Mouse (Mus musculus) cortical plate, adult 2 months (tissue): ENCODE data around the gene Atp5d. TPM values are rescaled to one million over a fixed set of nuclear protein-coding genes. Genes with fewer than 3 reads are reported as not detected.

Source experiments
- H3K27ac ChIP-seq: fragments of 200-500 bp; 2 replicates; pipeline ENCODE4 v1.5.1; 2012; ENCODE audit warnings: low read length, control low read depth, inconsistent platforms; ENCODE audit not compliant: insufficient read depth
- H3K4me1 ChIP-seq: fragments of 200-500 bp; 2 replicates; pipeline ENCODE4 v1.6.1; 2011; ENCODE audit warnings: low read length; ENCODE audit not compliant: control insufficient read depth, insufficient read depth
- H3K4me3 ChIP-seq: fragments of 200-500 bp; 2 replicates; pipeline ENCODE4 v1.5.1; 2011; ENCODE audit warnings: mild to moderate bottlenecking, low read length, control low read depth; ENCODE audit not compliant: insufficient read depth
- CTCF ChIP-seq: fragments of 200-500 bp; IDR thresholded peaks from 2 replicates; pipeline ENCODE4 v1.5.1; 2011; ENCODE audit warnings: mild to moderate bottlenecking, control low read depth, low read length; ENCODE audit not compliant: insufficient read depth; ENCODE audit errors: extremely low read depth
- POLR2A ChIP-seq: fragments of 200-500 bp; IDR thresholded peaks from 2 replicates; pipeline ENCODE4 v1.6.1; 2011; ENCODE audit warnings: mild to moderate bottlenecking, low read length, control low read depth; ENCODE audit not compliant: insufficient read depth; ENCODE audit errors: extremely low read depth
- polyA plus RNA-seq: library from polyadenylated mRNA; depleted of rRNA; stranded (reverse); fragments of >200 nt; gene quantifications from 2 replicates; pipeline ENCODE4 v1.2.3, GENCODE M21; 2012; rRNA removed

The Atp5d gene
- polyA plus RNA-seq, 1 experiment = 641 TPM

DNA sequence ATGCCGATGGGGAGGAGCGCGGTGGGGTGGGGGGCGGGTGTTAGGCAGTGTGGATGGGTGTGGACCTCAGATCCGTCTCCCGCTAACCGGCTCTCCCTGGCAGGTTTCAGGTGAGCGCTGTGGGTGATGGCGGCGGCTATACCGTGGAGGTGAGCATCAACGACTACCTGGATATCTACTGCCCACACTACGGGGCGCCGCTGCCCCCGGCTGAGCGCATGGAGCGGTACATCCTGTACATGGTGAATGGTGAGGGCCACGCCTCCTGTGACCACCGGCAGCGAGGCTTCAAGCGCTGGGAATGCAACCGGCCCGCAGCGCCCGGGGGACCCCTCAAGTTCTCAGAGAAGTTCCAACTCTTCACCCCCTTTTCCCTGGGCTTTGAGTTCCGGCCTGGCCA lies 48.2 kb downstream of the Atp5d start:
- H3K4me1 ChIP-seq = no peaks in the 10 kb centered on the region
- TF ChIP-seq CTCF = no peak
- no peak for TF ChIP-seq POLR2A
- H3K4me3 ChIP-seq = no peak overlapping the region
- H3K27ac ChIP-seq = no peak overlapping the region

- no peak for TF ChIP-seq POLR2A
- no peak for TF ChIP-seq CTCF
- no peak overlapping the region for H3K4me3 ChIP-seq
- H3K4me1 ChIP-seq = no peaks in the 10 kb centered on the region
- H3K27ac ChIP-seq = no peak overlapping the region
Observed at GRCm38 (mm10) chr10:80187739-80188138, 49.3 kb downstream of the Atp5d start.

GRCm38 (mm10) chr10:80188453-80189024 lies 50.1 kb downstream of the Atp5d start:
- no peak overlapping the region for H3K27ac ChIP-seq

DNA sequence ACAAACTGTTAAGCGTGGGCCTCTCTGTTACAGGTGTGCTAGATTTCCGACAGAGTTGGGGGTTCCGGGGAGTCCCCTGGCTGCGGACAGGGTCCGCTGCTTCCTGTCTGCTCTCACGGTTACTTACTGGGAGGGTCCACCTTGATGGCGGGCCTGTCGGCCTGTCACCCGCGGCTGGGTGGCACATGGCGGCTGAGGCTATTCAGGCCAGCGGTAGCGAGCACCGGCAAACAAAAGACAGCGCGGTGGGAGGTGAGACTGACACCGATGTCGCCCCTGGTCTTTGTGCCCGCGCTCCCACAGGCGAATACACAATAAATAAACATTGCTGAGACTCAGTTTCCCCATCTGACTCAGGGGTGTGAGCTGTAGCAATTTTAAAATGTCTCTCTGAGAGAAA lies 51.6 kb downstream of the Atp5d start:
- TF ChIP-seq POLR2A (no peak), CTCF (no peak)
- H3K4me3 ChIP-seq = peak overlapping the region; percentile 32
- no peak overlapping the region for H3K27ac ChIP-seq
- H3K4me1 ChIP-seq = no peaks in the 10 kb centered on the region

More at GRCm38 (mm10) chr10:80188453-80189024, 50.1 kb downstream of the Atp5d start:
- H3K4me1 ChIP-seq = no peaks in the 10 kb centered on the region
- no peak overlapping the region for H3K4me3 ChIP-seq
- TF ChIP-seq POLR2A (no peak), CTCF (no peak)

DNA sequence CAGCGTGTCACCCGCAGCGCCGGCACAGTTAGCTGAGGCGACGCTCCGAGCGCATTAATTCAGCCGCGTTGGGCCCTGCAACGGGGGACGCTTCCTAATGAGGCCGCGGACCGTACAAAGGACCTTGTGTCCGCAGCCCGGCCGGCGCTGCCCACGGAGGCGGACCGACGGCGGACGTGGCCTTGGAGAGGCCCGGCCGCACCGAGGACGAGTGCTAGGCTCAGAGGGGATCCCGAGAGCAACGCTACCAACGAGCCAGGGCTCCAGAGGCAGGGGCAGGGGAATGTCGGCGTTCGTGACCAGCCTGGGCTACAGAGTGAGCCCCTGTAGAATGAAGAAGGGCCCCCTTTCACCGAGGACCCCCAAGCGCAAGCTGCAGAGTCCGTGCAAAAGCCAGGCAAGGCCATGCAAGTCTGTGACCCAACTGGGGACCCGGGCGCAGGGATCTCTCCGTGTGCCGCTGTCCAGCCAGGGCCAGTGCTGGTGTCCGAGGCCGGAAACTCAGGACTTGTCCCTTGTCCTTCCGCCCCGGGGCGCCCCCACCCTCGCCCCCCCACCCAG lies 52.1 kb downstream of the Atp5d start:
- Histone ChIP-seq H3K4me1 (no peaks in the 10 kb centered on the region), H3K27ac (0 out of 2 replicates have a peak overlapping the region, but pooled peaks have one; percentile 32), H3K4me3 (peak overlapping the region; percentile 32)
- TF ChIP-seq POLR2A (peak; percentile 44; the same call in 1 of the 2 replicates), CTCF (no peak)

GRCm38 (mm10) chr10:80193976-80194375 lies 55.5 kb downstream of the Atp5d start:
- H3K4me3 ChIP-seq = no peak overlapping the region
- no peaks in the 10 kb centered on the region for H3K4me1 ChIP-seq
- TF ChIP-seq CTCF (no peak), POLR2A (no peak)
- H3K27ac ChIP-seq = no peak overlapping the region

GRCm38 (mm10) chr10:80194441-80194840 lies 56.0 kb downstream of the Atp5d start:
- TF ChIP-seq CTCF = no peak
- TF ChIP-seq POLR2A = no peak
- Histone ChIP-seq H3K4me3 (no peak overlapping the region), H3K4me1 (no peaks in the 10 kb centered on the region), H3K27ac (no peak overlapping the region)

Other genes starting within 250 kb of the Atp5d start
- 0.40 and 1.6 TPM in 2 replicates for gene Cfd, start 247.8 kb upstream of the Atp5d start, polyA plus RNA-seq
- gene Med16, start 229.7 kb upstream of the Atp5d start, polyA plus RNA-seq = 64.8 and 68.2 TPM in 2 replicates
- not detected in 2 replicates for gene Gm26602, start 227.8 kb upstream of the Atp5d start, polyA plus RNA-seq
- 12.1 and 12.5 TPM in 2 replicates for gene Kiss1r, start 221.7 kb upstream of the Atp5d start, polyA plus RNA-seq
- 425 TPM in 2 replicates for gene R3hdm4, start 217.4 kb upstream of the Atp5d start, polyA plus RNA-seq
- gene Arid3a, start 211.6 kb upstream of the Atp5d start, polyA plus RNA-seq = 3.1 and 3.2 TPM in 2 replicates
- 60.9 and 63.2 TPM in 2 replicates for gene Wdr18, start 178.5 kb upstream of the Atp5d start, polyA plus RNA-seq
- gene Grin3b, start 167.9 kb upstream of the Atp5d start, polyA plus RNA-seq = 0.21 and 0.40 TPM in 2 replicates
- gene Tmem259, start 154.3 kb upstream of the Atp5d start, polyA plus RNA-seq = 168 and 183 TPM in 2 replicates
- 8.0 and 9.0 TPM in 2 replicates for gene Cnn2, start 150.0 kb upstream of the Atp5d start, polyA plus RNA-seq
- 10.9 and 11.5 TPM in 2 replicates for gene Abca7, start 142.1 kb upstream of the Atp5d start, polyA plus RNA-seq
- 6.6 and 7.2 TPM in 2 replicates for gene Arhgap45, start 122.0 kb upstream of the Atp5d start, polyA plus RNA-seq
- 236 and 245 TPM in 2 replicates for gene Polr2e, start 98.8 kb upstream of the Atp5d start, polyA plus RNA-seq
- 890 and 934 TPM in 2 replicates for gene Gpx4, start 91.5 kb upstream of the Atp5d start, polyA plus RNA-seq
- 22.9 and 24.4 TPM in 2 replicates for gene Sbno2, start 33.1 kb upstream of the Atp5d start, polyA plus RNA-seq
- 91.8 and 94.2 TPM in 2 replicates for gene Stk11, start 22.8 kb upstream of the Atp5d start, polyA plus RNA-seq
- gene Cbarp, start 2.2 kb downstream of the Atp5d start, polyA plus RNA-seq = 274 and 285 TPM in 2 replicates
- 26.6 and 33.8 TPM in 2 replicates for gene Midn, start 9.6 kb downstream of the Atp5d start, polyA plus RNA-seq
- 150 and 180 TPM in 2 replicates for gene Cirbp, start 27.4 kb downstream of the Atp5d start, polyA plus RNA-seq
- gene 1600002K03Rik, start 34.3 kb downstream of the Atp5d start, polyA plus RNA-seq = 13.1 and 13.9 TPM in 2 replicates
- 7.7 and 8.5 TPM in 2 replicates for gene Efna2, start 40.9 kb downstream of the Atp5d start, polyA plus RNA-seq
- 36.9 and 37.1 TPM in 2 replicates for gene Mum1, start 87.8 kb downstream of the Atp5d start, polyA plus RNA-seq
- gene Ndufs7, start 110.5 kb downstream of the Atp5d start, polyA plus RNA-seq = 417 and 424 TPM in 2 replicates
- 43.9 and 59.6 TPM in 2 replicates for gene Gamt, start 122.4 kb downstream of the Atp5d start, polyA plus RNA-seq
- 65.4 and 70.8 TPM in 2 replicates for gene Dazap1, start 122.9 kb downstream of the Atp5d start, polyA plus RNA-seq
- 2,242 and 2,263 TPM in 2 replicates for gene Rps15, start 153.8 kb downstream of the Atp5d start, polyA plus RNA-seq
- 54.9 and 55.2 TPM in 2 replicates for gene Apc2, start 157.3 kb downstream of the Atp5d start, polyA plus RNA-seq
- 51.9 and 52.3 TPM in 2 replicates for gene 2310011J03Rik, start 181.9 kb downstream of the Atp5d start, polyA plus RNA-seq
- 13.1 and 13.9 TPM in 2 replicates for gene Pcsk4, start 190.9 kb downstream of the Atp5d start, polyA plus RNA-seq
- 5.7 and 6.3 TPM in 2 replicates for gene Reep6, start 191.3 kb downstream of the Atp5d start, polyA plus RNA-seq
- 7.9 and 9.4 TPM in 2 replicates for gene Adamtsl5, start 209.8 kb downstream of the Atp5d start, polyA plus RNA-seq
- gene Plk5, start 217.8 kb downstream of the Atp5d start, polyA plus RNA-seq = 36.3 and 40.3 TPM in 2 replicates
- 13.8 and 14.3 TPM in 2 replicates for gene Mex3d, start 249.0 kb downstream of the Atp5d start, polyA plus RNA-seq